Mouse (Mus musculus) adrenal gland, postnatal 36 days (tissue): ENCODE results near the gene 1700008O03Rik. TPM values are rescaled to one million over a fixed set of nuclear protein-coding genes. Genes with fewer than 3 reads are reported as not detected.

Source experiments
- DNase-seq, 2 experiments: peaks; one replicate each; pipeline ENCODE4 v3.0.0; 2021; ENCODE audit warnings: mixed read lengths in 1 of 2
- total RNA-seq, 2 experiments: library from RNA; stranded (reverse); gene quantifications; 2 replicates each; pipeline ENCODE4 v1.2.3; 2021

Gene 1700008O03Rik
- total RNA-seq, 2 experiments from 2014 or later = 0.63 to 0.99 TPM

DNA sequence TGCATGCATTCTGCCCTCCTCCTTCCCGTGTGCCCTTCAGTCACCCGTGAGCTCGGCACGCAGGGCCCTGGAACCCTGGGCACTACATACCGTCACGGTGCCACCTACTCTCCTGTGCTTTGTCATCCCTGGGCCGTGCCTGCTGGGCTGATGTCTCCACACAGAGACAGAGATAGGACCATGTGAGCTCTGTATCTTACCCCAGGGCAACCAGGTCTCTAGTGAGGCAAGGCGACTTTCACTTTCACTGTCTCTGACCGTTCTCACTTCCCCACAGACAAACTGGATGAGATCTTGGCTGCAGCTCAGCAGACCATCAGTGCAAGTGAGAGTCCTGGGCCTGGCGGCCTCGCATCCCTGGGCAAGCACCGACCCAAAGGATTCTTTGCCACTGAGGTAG lies 41.0 kb downstream of the 1700008O03Rik start:
- no peak for DNase-seq

DNA sequence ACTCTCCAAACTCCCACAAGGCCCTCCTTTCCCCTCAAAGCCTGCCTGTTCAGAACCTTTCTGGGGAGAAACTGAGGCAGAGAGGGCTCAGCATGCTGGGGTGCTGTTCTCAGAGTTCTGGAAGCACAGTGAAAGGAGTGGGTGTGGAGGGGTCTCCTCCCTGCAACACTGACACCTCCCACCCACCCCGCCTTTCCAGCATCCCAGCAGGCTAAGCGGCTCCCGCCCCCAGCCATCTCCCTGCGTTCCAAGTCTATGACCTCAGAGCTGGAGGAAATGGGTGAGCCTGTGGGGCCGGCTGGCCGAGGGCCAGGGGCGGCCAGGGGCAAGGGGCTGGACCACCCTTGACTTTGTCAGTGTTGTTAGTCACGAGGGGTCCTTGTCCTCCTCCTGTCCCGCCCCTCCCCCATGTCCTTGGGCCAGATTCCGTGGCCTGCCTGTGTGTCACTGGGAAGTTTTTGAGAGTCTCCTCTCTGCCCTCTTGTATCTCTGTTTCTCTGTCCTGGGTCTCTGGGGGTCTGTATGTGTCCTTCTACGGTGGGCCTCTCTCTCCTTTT lies 42.1 kb downstream of the 1700008O03Rik start:
- DNase-seq = no peak

DNA sequence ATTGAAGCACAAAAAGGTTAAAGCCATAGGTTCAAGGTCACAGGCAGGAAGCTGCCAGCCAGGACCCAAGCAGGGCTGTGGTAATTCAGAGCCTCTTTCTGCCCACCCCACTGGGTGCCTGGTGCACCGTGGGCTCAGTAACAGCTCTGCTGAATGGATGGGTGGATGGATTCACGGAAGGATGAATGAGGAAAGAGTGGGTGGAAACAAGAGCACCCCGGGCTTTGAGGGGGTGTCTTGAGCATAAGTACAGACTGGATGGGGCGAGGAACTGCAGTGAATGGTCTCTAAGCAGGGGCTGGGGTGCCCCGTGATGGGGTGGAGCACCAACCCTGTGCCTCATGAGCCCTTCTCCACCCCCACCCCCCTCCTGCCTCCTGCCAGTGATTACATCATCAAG lies 43.9 kb downstream of the 1700008O03Rik start:
- DNase-seq = no peak

DNA sequence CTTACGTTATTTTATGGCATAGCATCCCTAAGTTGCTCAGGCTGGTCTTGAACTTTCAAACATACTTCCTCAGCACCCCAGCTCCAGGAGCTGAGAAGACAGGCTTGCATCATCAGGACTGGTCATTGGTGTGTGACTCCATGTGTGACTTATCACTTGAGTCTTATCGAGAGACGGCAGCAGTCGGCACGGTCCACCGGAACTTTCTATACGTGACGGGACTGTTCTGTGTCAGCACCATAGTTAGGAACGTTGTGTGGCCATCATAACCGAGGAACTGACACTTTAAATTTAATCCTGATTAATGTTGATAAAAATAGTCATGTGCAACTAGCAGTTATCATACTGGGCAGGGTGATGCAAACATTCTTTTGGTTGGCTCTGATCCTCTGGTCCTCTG lies 44.5 kb downstream of the 1700008O03Rik start:
- no peak for DNase-seq

DNA sequence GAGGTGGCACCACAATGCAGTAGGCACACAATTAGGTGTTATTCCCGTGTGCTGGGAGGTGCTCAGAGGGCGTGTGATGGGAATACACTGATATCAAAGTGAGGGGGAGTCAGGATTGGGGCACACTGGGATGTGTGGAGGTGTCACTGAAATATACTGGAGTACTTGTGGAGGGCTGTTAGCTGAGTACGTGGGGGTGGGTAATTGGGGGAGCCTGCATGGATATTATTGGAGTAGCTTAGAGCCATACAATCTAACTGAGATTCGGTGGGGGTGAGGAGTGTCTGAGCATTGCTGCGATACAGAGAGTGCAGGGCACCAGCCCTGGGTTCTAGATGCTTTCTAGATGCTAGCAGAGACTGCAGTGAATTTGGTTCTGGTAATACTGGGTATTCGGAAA lies 45.4 kb downstream of the 1700008O03Rik start:
- DNase-seq = no peak

DNA sequence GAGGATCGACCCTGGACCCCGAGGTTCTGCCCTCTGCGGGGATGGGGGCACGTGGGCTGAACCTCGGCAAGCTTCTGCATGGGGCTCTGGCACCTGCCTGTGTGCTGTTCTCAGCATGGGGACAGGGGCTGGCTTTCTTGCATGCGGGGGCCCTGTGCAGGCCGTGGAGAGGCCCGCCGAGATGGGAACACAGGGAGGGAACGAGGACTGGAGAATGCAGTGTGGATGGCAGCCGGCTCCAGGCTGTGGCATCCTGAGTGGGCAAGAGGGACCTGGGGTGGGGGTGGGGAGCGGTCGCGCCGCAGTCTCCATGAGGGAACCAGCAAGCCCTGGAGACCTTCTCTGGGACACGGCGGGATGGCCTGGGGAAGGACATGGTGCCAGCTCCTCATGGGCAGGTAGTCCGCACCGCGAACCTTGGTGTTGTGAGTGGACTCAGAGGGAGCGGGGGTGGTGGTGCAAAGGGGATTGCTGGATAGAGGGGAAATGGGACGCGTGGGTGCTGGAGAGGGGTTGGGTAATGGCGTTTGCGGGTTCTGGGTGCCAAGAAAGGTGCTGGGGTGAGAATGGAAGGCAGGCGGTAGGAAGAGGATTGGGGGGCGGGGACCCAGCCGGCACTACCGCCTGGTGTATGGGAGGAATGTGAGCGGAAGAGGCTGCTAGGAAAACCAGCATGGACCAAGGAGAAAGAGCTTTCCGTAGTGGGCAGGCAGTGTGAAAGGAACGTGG lies 48.3 kb downstream of the 1700008O03Rik start:
- no peak for DNase-seq

DNA sequence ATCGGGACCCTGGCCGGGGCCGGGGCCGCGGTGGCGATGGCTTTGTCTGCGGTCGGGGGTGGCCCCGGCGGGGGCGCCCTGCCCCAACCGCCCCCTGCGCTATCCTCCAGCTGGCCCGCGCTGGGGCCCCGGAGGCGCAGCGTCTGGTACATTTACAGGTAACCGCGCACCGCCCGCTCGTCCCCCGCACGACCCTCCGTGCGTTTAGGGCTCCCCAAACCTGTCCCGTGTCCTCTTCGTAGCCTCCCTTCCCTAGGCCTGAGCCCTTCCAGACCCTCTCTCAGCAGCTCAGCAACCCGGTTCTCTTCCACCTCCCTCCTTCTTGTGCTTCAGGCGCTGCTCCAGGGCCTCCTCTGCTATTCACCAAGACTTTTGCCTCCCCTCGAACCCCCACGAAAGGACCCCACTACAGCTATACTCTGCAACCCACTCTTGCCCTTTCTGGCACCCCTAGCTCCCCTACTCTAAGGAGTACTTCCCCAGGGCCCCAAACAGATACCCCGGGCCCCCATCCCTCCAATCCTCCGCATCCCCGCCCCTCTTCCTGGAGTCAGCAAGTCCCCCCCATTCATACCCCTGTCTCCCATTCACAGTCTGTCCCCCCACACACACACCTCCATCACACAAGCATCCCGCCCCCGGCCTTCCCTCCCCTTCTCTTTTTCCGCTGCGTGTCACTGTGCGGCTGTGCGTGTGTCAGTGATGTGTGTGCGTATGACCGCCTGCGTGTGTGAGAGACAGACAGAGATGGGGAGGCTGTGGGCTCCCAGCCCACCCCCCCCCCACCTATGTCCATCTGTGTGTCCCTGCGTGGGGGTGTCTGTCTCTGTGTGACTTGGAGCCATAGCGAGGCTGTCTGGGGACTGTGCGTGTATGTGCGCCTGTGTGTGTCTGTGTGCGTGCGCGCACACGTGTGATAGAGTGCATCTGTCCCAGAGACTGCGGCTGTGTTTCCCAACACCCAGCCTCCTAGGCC lies 49.3 kb downstream of the 1700008O03Rik start:
- DNase-seq = no peak

DNA sequence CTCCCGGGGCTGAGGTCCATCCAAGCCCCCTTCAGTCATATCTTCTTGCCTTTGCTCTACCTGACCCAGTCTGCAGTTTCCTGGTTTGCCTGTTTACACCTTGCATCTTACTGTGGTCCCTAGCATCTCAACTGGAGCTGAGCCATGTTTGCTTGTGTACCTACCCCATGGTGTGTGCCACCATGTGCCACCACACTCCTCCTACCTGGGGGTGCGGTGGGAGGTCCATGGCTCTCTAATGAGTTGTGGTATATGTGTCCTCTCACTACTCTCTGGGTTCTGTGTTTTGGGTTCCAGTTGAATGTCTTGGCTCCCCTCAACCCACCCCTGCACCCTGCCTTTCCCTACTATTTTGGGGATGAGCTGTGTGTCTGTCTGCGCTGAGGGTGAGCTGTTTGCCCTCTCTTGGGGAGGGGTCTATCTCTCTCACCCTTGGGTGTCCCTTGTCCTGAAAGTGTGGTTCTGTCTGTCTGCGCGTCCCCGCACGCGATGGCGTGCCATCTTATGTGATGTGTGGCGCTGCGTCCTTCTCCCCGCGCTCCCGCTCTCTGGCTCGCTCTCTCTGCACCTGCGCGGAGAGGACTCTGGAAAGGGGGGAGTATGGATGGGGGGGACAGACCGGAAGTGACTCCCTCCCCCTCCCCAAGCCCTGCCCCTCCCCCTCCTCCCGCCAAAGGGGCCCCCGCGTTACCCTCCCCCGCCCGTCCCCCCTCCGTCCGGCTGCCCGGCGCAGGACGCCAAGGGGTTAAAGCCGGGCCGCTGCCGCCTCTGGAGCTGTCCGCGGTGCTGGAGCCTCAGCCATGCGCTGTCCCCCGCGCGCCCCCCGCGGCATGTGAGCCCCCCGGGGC lies 50.4 kb downstream of the 1700008O03Rik start:
- DNase-seq = peak; percentile 43 to 61

DNA sequence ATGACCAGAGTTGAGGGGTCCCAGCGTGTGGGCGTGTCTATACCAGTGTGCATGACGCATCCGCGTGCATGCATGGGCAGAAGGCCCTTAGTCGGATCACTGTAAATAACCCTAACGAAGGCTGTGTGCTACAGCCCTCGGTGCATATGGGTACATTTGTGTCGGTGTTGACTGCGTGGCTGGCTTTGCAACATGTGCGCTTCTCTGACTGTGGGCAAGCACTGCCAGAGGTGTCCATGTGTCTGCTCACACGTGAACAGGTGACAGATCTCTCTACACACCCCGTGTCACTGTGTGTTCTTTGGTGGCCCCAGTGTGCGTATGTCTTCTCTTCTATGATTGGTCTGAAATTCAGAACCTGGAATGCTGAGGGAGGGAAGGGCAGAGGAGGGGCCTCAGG lies 51.5 kb downstream of the 1700008O03Rik start:
- DNase-seq = no peak

DNA sequence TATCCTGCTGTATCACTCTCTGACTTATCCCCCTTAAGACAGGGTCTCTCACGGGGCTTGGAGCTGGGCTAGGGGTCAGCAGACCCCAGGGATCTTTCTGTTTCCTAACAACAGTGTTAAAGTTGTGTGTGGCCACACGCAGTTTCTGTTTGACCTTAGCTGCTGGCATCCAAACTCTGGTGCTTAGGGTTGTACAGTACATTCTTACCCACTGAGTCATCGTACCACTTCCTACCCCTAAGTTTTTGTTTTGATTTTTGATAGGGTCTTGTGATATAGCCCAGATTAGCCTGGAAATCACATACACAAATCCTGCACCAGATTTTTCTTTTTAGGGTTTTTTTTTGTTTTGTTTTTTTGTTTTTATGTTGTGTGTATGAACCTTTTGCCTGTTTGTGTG lies 53.3 kb downstream of the 1700008O03Rik start:
- no peak for DNase-seq

DNA sequence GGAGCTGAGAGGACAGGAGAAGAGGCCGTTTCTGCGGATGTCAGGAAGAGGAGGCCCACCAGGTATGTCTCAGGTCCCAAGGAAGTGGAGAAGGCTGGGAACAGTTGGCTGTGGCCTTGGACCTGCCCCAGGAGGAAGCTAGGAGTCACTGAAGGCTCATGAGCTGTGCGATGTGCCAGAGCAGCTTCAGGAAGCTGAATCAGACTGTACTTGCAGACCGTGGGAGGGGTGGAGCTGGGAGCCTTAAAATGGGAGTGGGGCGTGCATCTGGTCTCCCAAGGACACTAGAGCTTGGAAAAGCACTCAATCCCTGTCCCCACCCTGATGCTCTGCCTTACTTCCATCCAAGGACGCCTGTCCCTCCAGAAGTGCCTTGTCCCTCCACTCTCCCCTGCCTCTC lies 59.0 kb downstream of the 1700008O03Rik start:
- DNase-seq = no peak

DNA sequence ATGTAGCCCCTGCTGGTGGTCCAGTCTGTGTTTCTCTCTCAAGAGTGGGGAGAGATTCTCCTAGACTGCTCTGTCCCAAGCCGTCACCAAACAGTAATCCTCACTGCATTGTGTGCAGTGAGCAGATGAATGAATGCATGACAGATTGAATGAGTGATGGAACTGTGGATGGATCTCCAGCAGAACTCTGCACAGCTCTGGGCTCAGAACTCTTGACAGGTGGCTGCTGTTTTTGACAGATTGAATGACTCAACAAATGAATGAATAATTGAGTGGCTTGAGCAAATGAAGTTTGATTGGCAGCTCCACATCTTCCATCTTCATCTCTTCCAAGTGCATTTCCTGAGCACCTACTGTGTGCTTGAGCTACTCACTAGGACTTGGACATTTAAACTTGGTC lies 63.3 kb downstream of the 1700008O03Rik start:
- no peak for DNase-seq

DNA sequence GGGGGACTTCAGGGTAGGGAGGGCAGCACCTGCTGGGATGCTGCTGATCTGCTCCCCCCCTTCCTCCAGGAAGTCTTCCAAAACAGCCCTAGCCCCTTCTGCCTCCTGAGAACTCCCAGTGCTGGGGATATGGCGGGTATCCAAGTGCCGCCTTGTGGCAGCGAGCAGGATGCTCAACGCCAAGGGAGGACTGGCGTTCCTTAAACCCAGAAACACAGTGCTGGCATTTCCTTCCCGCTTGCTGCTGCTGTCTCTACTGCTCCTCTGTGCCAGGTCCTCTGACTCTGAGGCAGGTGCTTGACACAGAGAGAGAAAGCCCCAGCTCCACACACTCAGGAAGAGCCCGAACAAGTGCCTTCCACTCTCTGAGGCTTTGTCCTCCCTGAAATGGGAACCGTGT lies 64.7 kb downstream of the 1700008O03Rik start:
- DNase-seq = no peak

DNA sequence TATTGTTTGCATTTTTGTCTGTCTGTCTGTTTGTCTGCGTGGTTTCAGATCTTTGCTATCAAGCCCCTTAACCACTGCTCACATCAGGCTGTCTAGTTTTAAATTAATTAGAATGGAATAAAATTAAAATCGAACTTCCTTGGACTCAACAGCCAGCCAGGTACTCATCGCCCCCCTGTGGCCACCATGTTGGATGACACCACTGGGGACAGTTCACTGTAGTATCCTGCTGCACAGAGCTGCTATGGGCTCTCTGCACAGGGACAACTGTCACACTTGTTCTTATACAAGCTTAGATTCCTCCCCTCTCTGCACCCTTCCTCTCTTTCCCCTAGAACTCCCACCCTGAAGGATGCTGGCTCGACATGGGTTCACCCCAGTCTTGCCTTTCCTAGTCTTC lies 67.7 kb downstream of the 1700008O03Rik start:
- peak; percentile 33 to 66 for DNase-seq

DNA sequence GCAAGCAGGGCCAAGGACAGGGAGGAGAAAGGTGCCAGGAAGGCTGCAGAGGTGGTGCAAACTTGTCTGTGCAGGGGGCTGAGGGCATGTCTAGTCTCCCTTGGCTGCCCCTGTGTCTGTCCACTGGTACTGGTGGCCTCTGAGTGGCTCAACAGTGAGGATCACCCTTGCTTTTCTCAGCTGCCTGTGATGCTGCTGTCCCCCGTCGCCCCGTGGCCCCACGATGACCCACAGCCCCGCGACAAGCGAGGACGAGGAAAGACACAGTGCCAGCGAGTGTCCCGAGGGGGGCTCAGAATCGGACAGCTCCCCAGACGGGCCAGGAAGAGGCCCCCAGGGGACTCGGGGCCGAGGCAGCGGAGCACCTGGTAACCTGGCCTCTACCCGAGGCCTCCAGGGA lies 73.1 kb downstream of the 1700008O03Rik start:
- no peak for DNase-seq

DNA sequence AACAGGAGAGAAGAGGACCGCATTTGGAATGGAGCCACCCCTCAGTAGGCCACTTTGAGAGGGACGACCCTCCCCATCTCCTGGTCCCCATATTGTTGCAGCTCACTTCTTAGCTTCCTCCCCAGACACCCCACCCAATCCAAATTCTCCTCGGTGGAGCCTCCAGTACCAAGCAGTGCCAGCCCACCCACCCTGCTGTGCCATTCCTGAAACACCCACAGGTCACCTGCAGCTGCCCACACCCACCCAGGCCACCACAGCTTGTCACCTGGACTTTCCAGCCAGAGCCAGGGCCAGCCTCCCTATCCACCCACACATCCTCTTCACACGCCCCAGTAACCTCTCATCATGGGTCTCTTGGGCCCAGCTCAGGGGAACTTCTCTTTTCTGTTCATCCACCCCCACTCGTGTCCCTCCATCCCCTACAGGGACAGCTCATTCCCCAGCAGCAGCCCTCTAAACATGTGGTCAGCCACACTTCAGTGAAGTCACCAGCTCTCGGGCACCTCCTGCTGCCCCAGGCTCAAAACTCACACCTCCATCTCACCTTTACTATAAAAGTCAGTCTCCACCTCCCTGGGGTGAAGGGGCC lies 73.8 kb downstream of the 1700008O03Rik start:
- DNase-seq = no peak

DNA sequence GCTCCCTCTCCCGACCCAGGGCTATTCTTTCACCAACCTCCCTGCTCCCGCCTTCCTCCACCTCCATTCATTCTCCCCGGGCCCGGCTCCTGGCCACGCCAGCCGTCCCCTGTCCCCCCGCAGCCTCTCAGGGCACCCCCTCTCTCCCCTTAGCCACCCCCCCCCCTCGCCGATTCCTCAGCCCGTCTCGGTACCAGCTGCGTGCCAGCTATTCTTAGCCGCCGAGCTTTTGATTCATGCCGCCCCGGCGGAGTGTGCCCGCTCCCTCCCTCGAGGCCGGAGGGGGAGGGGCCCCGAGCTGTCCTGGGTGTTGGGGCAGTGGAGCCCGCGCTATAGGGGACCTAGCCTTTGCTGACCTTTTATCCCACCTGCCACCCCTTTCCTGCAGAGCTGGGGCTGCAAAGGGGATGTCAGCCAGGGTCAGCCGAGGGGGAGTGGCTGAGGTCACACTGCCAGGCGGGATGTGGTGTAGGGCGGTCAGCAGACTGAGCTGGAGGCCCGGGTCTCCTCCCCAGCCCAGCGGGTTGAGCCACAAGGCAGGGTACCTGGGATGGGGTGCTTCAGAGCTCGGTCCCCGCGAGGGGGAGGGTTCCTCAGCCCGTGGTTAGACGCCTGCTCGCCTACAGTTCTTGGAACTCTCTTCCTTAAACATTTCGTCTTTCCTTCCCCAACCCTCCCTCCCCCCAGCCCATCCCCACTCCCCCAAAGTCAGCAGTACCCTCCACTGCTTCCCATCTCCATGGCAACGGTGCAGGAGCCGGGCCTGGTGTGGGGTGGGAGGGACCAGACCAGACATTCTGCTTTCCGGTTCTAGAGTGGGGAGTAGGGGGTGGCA lies 74.5 kb downstream of the 1700008O03Rik start:
- peak; percentile 67 to 80 for DNase-seq

DNA sequence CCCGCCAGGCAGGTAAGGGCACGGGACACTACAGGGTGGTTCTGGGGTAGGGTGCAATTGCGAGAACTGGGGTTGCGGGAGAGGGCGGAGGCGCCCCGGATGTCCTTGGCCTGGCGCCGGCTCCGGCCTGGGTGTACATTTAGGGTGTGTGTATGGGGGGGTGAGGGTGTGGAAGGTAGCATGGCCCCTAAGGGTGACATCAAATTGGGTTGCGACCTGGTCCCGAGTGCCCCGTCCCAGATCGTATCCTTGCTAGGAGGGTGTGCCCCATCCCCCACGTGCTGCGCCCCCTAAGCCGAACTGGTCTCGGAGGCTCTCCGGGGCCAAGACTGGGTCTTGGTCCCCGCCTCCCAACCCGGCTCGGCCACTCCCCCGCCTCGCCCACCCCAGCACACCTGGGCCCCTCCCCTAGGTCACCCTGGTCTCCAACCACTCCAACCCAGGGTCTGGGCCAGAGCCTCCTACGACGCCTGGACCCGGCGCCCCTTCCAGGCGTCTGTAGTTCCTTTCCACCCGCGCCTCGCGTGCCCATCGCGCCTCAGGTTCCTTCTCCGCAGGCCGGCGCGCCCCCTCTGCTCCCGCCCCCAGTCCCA lies 75.2 kb downstream of the 1700008O03Rik start:
- peak; percentile 16 to 27 for DNase-seq
